Mouse (Mus musculus) midbrain, embryonic 12.5 days (tissue): ENCODE data around the gene Thbs4. TPM values are rescaled to one million over a fixed set of nuclear protein-coding genes. Genes with fewer than 3 reads are reported as not detected.

ENCODE experiments used
- polyA plus RNA-seq: library from polyadenylated mRNA; unstranded; fragments of >200 nt; fragmentation: Nextera tagmentation; extraction: Ambion mirVana; gene quantifications from 2 replicates; pipeline ENCODE4 v1.2.1, GENCODE M21; 2016

The Thbs4 gene
- polyA plus RNA-seq, 1 experiment from 2014 or later: 4.2 TPM

Other genes starting within 250 kb of the Thbs4 start
- gene Spz1, start 218.6 kb downstream of the Thbs4 start, polyA plus RNA-seq: not detected in 2 replicates
- gene Serinc5, start 183.7 kb downstream of the Thbs4 start, polyA plus RNA-seq: 12.5 and 12.7 TPM in 2 replicates
- gene Mtx3, start 49.9 kb upstream of the Thbs4 start, polyA plus RNA-seq: 4.0 and 4.9 TPM in 2 replicates